Mouse (Mus musculus) heart, embryonic 14.5 days (tissue): ENCODE measurements around the gene Cadm1. TPM values are rescaled to one million over a fixed set of nuclear protein-coding genes. Genes with fewer than 3 reads are reported as not detected.

Source experiments
- ATAC-seq: fragments of 200-750 bp; cut with Nextera tagmentation; 2 replicates; pipeline ENCODE4 v1.8.0; 2017; ENCODE audit warnings: low read depth, moderate TSS enrichment; ENCODE audit not compliant: insufficient number of reproducible peaks, insufficient read depth, low FRiP score
- H3K27ac ChIP-seq, 2 experiments: fragments of 200-500 bp in 1 of 2; fragments of 300-500 bp in 1 of 2; sonication (generic) in 1 of 2; replicated peaks in 1 of 2; 2 replicates each; pipeline ENCODE4 v1.5.1; 2012 to 2014; ENCODE audit warnings: low read depth in 2 of 2, low read length in 2 of 2, control low read depth in 1 of 2, mild to moderate bottlenecking in 1 of 2, mixed read lengths in 1 of 2; ENCODE audit not compliant: control insufficient read depth in 1 of 2, insufficient read depth in 1 of 2
- H3K27me3 ChIP-seq: fragments of 300-500 bp; sonication (generic); 2 replicates; pipeline ENCODE4 v1.6.1; 2014; ENCODE audit warnings: mild to moderate bottlenecking, low read length, control low read depth; ENCODE audit not compliant: control insufficient read depth, insufficient read depth
- H3K36me3 ChIP-seq: fragments of 300-500 bp; sonication (generic); 2 replicates; pipeline ENCODE4 v1.6.1; 2014; ENCODE audit warnings: mild to moderate bottlenecking, control low read depth, low read length, mixed read lengths; ENCODE audit not compliant: control insufficient read depth, insufficient read depth
- H3K4me1 ChIP-seq, 2 experiments: fragments of 200-500 bp in 1 of 2; fragments of 300-500 bp in 1 of 2; sonication (generic) in 1 of 2; 2 replicates each; pipeline ENCODE4 v1.6.1; 2012 to 2014; ENCODE audit warnings: low read length in 2 of 2, control low read depth in 1 of 2, mixed read lengths in 1 of 2; ENCODE audit not compliant: control insufficient read depth in 2 of 2, insufficient read depth in 2 of 2
- H3K4me2 ChIP-seq: fragments of 300-500 bp; sonication (generic); 2 replicates; pipeline ENCODE4 v1.6.1; 2014; ENCODE audit warnings: mild to moderate bottlenecking, low read length
- H3K4me3 ChIP-seq, 2 experiments: fragments of 200-500 bp in 1 of 2; fragments of 300-500 bp in 1 of 2; sonication (generic) in 1 of 2; 2 replicates each; pipeline ENCODE4 v1.5.1; 2012 to 2014; ENCODE audit warnings: low read length in 2 of 2, mild to moderate bottlenecking in 2 of 2, control low read depth in 1 of 2, low read depth in 1 of 2, moderate library complexity in 1 of 2; ENCODE audit not compliant: control insufficient read depth in 1 of 2, insufficient read depth in 1 of 2
- H3K9ac ChIP-seq: fragments of 300-500 bp; sonication (generic); 2 replicates; pipeline ENCODE4 v1.6.1; 2014; ENCODE audit warnings: mild to moderate bottlenecking, low read length
- H3K9me3 ChIP-seq: fragments of 300-500 bp; sonication (generic); 2 replicates; pipeline ENCODE4 v1.6.1; 2016; ENCODE audit warnings: low read length, control low read depth; ENCODE audit not compliant: control insufficient read depth
- WGBS: fragments of 180-500 bp; shearing (Covaris S2); extraction: QIAGEN DNeasy Blood & Tissue Kit; methylation state at CpG from one replicate; pipeline ENCODE4 v1.1.7; 2014; 5-methylcytosine and 5-hydroxymethylcytosine counted together
- polyA plus RNA-seq: library from polyadenylated mRNA; unstranded; fragments of >200 nt; fragmentation: Nextera tagmentation; extraction: Ambion mirVana; gene quantifications from 2 replicates; pipeline ENCODE4 v1.2.1, GENCODE M21; 2014

Cadm1 gene
- polyA plus RNA-seq, 1 experiment from 2014 or later = 16.5 TPM

- Histone ChIP-seq H3K4me1 (peaks cover 10 to 15% of the 10 kb centered on the region in 2 experiments), H3K4me2 (no peak overlapping the region), H3K36me3 (no peaks in the 10 kb centered on the region), H3K9me3 (no peaks in the 10 kb centered on the region), H3K27ac (no peak overlapping the region), H3K27me3 (no peaks in the 10 kb centered on the region), H3K4me3 (no peak overlapping the region), H3K9ac (no peak overlapping the region)
- no peak for ATAC-seq
- 14% methylated on average over 5 of the region's 5 CpGs for WGBS
Measured at GRCm38 (mm10) chr9:47771953-47772352, 242.0 kb downstream of the Cadm1 start.

DNA sequence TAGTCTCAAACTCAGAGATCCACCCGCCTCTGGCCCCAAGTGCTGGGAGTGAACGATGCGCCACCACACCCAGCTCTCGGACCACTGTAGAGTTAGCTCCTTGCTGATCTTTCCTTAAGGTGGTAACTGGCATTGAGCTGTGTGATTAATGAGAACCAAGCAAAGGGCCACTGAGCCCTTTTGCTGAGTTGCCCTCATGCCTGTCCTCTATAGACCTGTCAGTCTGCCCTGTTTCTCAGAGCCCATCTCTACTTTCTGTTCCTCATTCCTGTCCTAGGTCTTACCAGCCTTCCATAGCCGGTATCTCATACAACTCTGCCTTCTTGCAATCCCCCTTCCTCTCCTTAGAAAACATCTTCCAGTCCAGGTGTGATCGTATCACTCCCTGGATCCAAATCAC lies 242.8 kb downstream of the Cadm1 start:
- no peak for ATAC-seq
- H3K9ac ChIP-seq = no peak overlapping the region
- WGBS = 86% methylated on average over 6 of the region's 6 CpGs
- no peak overlapping the region for H3K27ac ChIP-seq
- H3K4me2 ChIP-seq = no peak overlapping the region
- H3K4me3 ChIP-seq = no peak overlapping the region
- no peaks in the 10 kb centered on the region for H3K36me3 ChIP-seq
- no peaks in the 10 kb centered on the region for H3K9me3 ChIP-seq
- no peaks in the 10 kb centered on the region for H3K27me3 ChIP-seq
- peaks cover 11 to 15% of the 10 kb centered on the region in 2 experiments for H3K4me1 ChIP-seq

DNA sequence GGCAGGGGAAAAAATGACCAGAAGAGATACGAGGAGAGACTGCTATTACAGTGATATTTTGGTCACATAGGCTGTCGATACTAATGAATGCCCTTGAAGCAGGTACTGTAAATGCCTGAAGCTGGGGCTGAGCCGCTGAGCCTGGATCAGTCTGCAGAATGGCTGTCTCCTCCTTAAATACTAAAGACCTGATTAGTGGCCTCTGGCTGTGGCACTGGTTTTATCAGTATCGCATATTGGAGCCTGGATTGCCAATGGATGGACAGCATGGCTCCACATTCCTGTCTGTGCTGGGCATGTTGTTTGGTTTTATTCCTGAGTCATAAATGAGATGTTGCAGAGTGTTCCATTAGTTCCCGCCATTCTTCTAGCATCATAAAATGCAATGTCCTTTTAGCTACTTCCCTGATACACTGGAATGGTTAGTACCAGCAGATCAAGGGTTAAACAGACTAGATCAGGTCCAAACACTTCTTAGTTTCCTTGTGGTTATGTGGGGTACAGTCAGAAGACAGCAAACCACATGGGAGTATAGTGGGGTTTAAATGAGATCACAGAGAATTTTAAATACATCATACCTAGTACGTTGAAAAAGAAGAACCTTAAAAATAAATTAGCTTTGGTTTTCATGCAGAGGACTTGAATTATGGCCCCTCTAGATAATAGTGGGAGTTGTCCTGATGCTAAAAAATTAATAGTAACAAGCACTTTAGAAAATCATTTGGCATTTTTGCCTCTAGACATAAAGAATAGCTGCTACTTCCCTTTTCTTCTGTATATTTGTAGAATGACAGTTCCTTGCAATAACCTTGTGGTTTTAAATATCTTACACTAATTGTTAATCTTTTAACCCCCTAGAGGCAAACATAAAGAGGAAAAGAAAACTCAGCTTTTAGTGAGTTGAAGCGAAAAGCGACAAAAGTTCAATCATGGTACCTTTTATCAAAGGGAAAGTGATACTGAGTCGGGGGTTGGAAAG lies 247.3 kb downstream of the Cadm1 start:
- no peak for ATAC-seq
- H3K9ac ChIP-seq = no peak overlapping the region
- no peaks in the 10 kb centered on the region for H3K36me3 ChIP-seq
- 65% methylated on average over 9 of the region's 9 CpGs for WGBS
- no peak overlapping the region for H3K4me3 ChIP-seq
- H3K9me3 ChIP-seq = no peaks in the 10 kb centered on the region
- peaks cover 11 to 13% of the 10 kb centered on the region in 2 experiments for H3K4me1 ChIP-seq
- no peak overlapping the region for H3K27ac ChIP-seq
- no peaks in the 10 kb centered on the region for H3K27me3 ChIP-seq
- no peak overlapping the region for H3K4me2 ChIP-seq

DNA sequence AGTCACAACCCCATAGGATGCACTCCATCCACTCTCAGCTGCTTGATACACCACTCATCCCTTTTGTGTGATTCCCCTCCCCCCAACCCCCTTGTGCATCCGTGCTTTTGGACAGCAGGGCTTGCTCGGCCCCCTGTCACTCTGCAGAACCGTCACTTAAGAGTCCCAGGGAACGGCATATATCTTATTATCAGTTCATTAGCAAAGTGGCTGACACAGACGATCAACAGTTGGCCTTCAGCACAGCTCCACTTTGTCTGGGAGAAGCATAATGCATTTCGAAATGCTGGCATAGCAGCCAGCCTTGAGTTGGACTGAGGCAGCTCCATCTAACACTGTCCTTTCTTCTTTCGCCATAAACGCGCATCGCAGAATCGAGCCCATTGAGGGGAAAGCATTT lies 248.5 kb downstream of the Cadm1 start:
- no peaks in the 10 kb centered on the region for H3K36me3 ChIP-seq
- H3K4me2 ChIP-seq = peak overlapping the region; percentile 21; the same call in 1 of the 2 replicates
- no peak overlapping the region for H3K9ac ChIP-seq
- H3K4me3 ChIP-seq = no peak overlapping the region
- no peaks in the 10 kb centered on the region for H3K27me3 ChIP-seq
- 34% methylated on average over 11 of the region's 11 CpGs for WGBS
- ATAC-seq = no peak
- peaks cover 11 to 13% of the 10 kb centered on the region in 2 experiments for H3K4me1 ChIP-seq
- H3K9me3 ChIP-seq = no peaks in the 10 kb centered on the region
- H3K27ac ChIP-seq = no peak overlapping the region

GRCm38 (mm10) chr9:47779291-47779690 lies 249.3 kb downstream of the Cadm1 start:
- ATAC-seq = no peak
- WGBS = 63% methylated on average over 6 of the region's 6 CpGs

GRCm38 (mm10) chr9:47786642-47787041 lies 256.7 kb downstream of the Cadm1 start:
- Histone ChIP-seq H3K27ac (no peak overlapping the region), H3K9ac (no peak overlapping the region), H3K4me1 (peaks cover 7 to 13% of the 10 kb centered on the region in 2 experiments), H3K4me3 (no peak overlapping the region), H3K27me3 (no peaks in the 10 kb centered on the region), H3K36me3 (no peaks in the 10 kb centered on the region), H3K9me3 (no peaks in the 10 kb centered on the region), H3K4me2 (no peak overlapping the region)
- 71% methylated on average over 3 of the region's 3 CpGs for WGBS
- no peak for ATAC-seq

More at GRCm38 (mm10) chr9:47779291-47779690, 249.3 kb downstream of the Cadm1 start:
- H3K4me3 ChIP-seq = no peak overlapping the region
- H3K36me3 ChIP-seq = no peaks in the 10 kb centered on the region
- peaks cover 11 to 13% of the 10 kb centered on the region in 2 experiments for H3K4me1 ChIP-seq
- H3K4me2 ChIP-seq = no peak overlapping the region
- no peak overlapping the region for H3K27ac ChIP-seq
- no peak overlapping the region for H3K9ac ChIP-seq
- H3K9me3 ChIP-seq = no peaks in the 10 kb centered on the region
- no peaks in the 10 kb centered on the region for H3K27me3 ChIP-seq

DNA sequence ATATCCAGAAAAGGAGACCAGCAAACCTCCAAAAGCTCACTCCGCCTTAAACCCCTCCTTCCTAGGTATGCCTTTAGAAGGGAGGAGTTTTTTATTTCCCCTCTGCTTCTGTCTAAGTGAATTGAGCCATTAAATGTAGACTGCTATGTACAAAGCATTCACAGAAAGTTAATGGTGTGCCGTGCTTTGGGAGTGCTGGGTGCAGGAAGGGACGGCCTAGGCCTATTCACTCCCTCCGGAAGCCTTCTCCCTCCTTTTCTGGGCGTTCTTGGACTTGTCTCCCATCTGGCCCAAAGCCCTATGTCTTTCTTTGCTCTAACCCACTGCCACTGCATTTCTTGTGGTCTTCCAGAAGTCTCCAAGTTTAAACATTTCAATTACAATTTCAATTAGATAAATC lies 268.5 kb downstream of the Cadm1 start:
- Histone ChIP-seq H3K27me3 (no peaks in the 10 kb centered on the region), H3K36me3 (no peaks in the 10 kb centered on the region), H3K27ac (no peak overlapping the region), H3K4me2 (no peak overlapping the region), H3K9me3 (no peaks in the 10 kb centered on the region), H3K9ac (no peak overlapping the region), H3K4me1 (peaks cover 0 to 5% of the 10 kb centered on the region in 2 experiments; a peak in 3 of 4 replicates), H3K4me3 (no peak overlapping the region)
- no peak for ATAC-seq
- WGBS = 89% methylated on average over 5 of the region's 5 CpGs
